8 mouse cellular contexts compared by ENCODE assay signal in genomic region chr1:127484826-127485225, GRCm38 (mm10).
DNase-seq lines count a peak whose midpoint lies in the region; ATAC-seq and TF ChIP-seq lines count a peak whose summit lies in the region.

No protein-coding gene starts in this region.

- H3K4me1 ChIP-seq in kidney, embryonic 14.5 days (ENCODE audit: control insufficient read depth, insufficient read depth, low read length): no peaks in the 10 kb centered on the region
- no peaks in the 10 kb centered on the region for H3K4me1 ChIP-seq in MEL (ENCODE audit: control insufficient read depth in 1 of 2, insufficient read depth in 2 of 2, low read length in 2 of 2)
- H3K4me1 ChIP-seq in limb, embryonic 10.5 days: no peaks in the 10 kb centered on the region

- ATAC-seq in kidney, embryonic 14.5 days (ENCODE audit: low FRiP score, low TSS enrichment): no peak
- peak; percentile 61; the same call in 1 of the 2 replicates for ATAC-seq in erythroid progenitor cell, adult 5-6 weeks (replicated peaks; ENCODE audit: low FRiP score, poor library complexity, severe bottlenecking)
- no peak for ATAC-seq in monocyte, adult 5-6 weeks (replicated peaks; ENCODE audit: insufficient number of reproducible peaks, low FRiP score, low TSS enrichment, poor library complexity, severe bottlenecking)

- no peaks in the 10 kb centered on the region for H3K9me3 ChIP-seq in kidney, embryonic 14.5 days (ENCODE audit: control insufficient read depth, low read length)
- no peaks in the 10 kb centered on the region for H3K9me3 ChIP-seq in MEL (replicated peaks; ENCODE audit: insufficient read depth, low read length)
- H3K9me3 ChIP-seq in limb, embryonic 10.5 days (replicated peaks): no peaks in the 10 kb centered on the region

- DNase-seq in kidney, adult 9 months: peak; percentile 57
- DNase-seq in MEL (ENCODE audit: low read depth, low spot score): peak; percentile 62
- peak; percentile 62 for DNase-seq in brain, adult 2 months (ENCODE audit: low read depth, low spot score)
- DNase-seq in limb, embryonic 10.5 days (ENCODE audit: low spot score): peak; percentile 79
- DNase-seq in retina, embryonic 14.5 days (ENCODE audit: low spot score): peak; percentile 70

- TF ChIP-seq CTCF in MEL (IDR thresholded peaks at IDR 0.05 in 2 of 3, conservative IDR thresholded peaks at IDR 0.05 in 1 of 3; ENCODE audit: control insufficient read depth in 1 of 3, insufficient read depth in 1 of 3, low read depth in 2 of 3, low read length in 3 of 3, poor library complexity in 1 of 3, severe bottlenecking in 1 of 3): peak; percentile 73 to 89 (median 75)

- no peaks in the 10 kb centered on the region for H3K79me2 ChIP-seq in MEL (ENCODE audit: control insufficient read depth, insufficient read depth, low read length, poor library complexity)

- WGBS in kidney, embryonic 14.5 days: 45% methylated on average over 7 of the region's 7 CpGs
- 60% methylated on average over 7 of the region's 7 CpGs for WGBS in limb, embryonic 10.5 days

- H3K36me3 ChIP-seq in kidney, embryonic 14.5 days (ENCODE audit: control insufficient read depth, insufficient read depth, low read length): peaks cover 5% of the 10 kb centered on the region; the same call in 1 of the 2 replicates
- no peaks in the 10 kb centered on the region for H3K36me3 ChIP-seq in MEL (ENCODE audit: control insufficient read depth in 1 of 2, insufficient read depth in 2 of 2, low read length in 2 of 2)
- H3K36me3 ChIP-seq in limb, embryonic 10.5 days: 0 out of 2 replicates have a peak, but pooled peaks cover 6% of the 10 kb centered on the region

- H3K27me3 ChIP-seq in kidney, embryonic 14.5 days (ENCODE audit: control insufficient read depth, insufficient read depth, low read length): no peaks in the 10 kb centered on the region
- H3K27me3 ChIP-seq in MEL (ENCODE audit: control insufficient read depth in 1 of 2, insufficient read depth in 2 of 2, low read length in 2 of 2): no peaks in the 10 kb centered on the region
- no peaks in the 10 kb centered on the region for H3K27me3 ChIP-seq in limb, embryonic 10.5 days (ENCODE audit: low read depth, poor library complexity, severe bottlenecking)

- TF ChIP-seq RAD21 in MEL (IDR thresholded peaks at IDR 0.05; ENCODE audit: low read depth, low read length): peak; percentile 33

- no peak overlapping the region for H3K27ac ChIP-seq in kidney, embryonic 14.5 days (ENCODE audit: low read depth, low read length)
- H3K27ac ChIP-seq in MEL (ENCODE audit: control insufficient read depth, low read depth, low read length): no peak overlapping the region
- H3K27ac ChIP-seq in limb, embryonic 10.5 days: no peak overlapping the region

- no peak for TF ChIP-seq EP300 in MEL (IDR thresholded peaks at IDR 0.05; ENCODE audit: low read depth in 1 of 2, low read length in 2 of 2)

- H3K4me3 ChIP-seq in kidney, embryonic 14.5 days (ENCODE audit: low read length): no peak overlapping the region
- no peak overlapping the region for H3K4me3 ChIP-seq in MEL (ENCODE audit: control insufficient read depth in 1 of 2, insufficient read depth in 1 of 2, low read depth in 2 of 2, low read length in 2 of 2)
- H3K4me3 ChIP-seq in limb, embryonic 10.5 days: no peak overlapping the region

- no peak overlapping the region for H3K9ac ChIP-seq in kidney, embryonic 14.5 days (ENCODE audit: low read depth, low read length)
- H3K9ac ChIP-seq in MEL (ENCODE audit: control insufficient read depth, low read depth, low read length, poor library complexity, severe bottlenecking): no peak overlapping the region

- no peak for TF ChIP-seq POLR2A in MEL (IDR thresholded peaks at IDR 0.05; ENCODE audit: control insufficient read depth in 1 of 2, insufficient read depth in 1 of 2, low read depth in 1 of 2, low read length in 2 of 2, poor library complexity in 1 of 2)

- no peak overlapping the region for H3K4me2 ChIP-seq in kidney, embryonic 14.5 days (replicated peaks; ENCODE audit: low read depth, low read length)

TF ChIP-seq in MEL, 35 proteins besides CTCF, POLR2A, EP300 and RAD21:
- TF ChIP-seq KAT2A (conservative IDR thresholded peaks at IDR 0.05; ENCODE audit: low read depth, low read length) (no peak), RCOR1 (IDR thresholded peaks at IDR 0.05; ENCODE audit: low read depth, low read length) (no peak), BHLHE40 (IDR thresholded peaks at IDR 0.05; ENCODE audit: borderline replicate concordance, low read depth, low read length) (no peak), TBP (IDR thresholded peaks at IDR 0.05; ENCODE audit: low read depth, low read length) (no peak), ZNF384 (IDR thresholded peaks at IDR 0.05; ENCODE audit: low read depth, low read length) (no peak), ELF1 (IDR thresholded peaks at IDR 0.05; ENCODE audit: low read depth, low read length) (no peak), MAZ (IDR thresholded peaks at IDR 0.05; ENCODE audit: low read depth, low read length) (no peak), SMC3 (IDR thresholded peaks at IDR 0.05; ENCODE audit: low read depth, low read length) (peak; percentile 34; the same call in 1 of the 2 replicates)
